Mouse (Mus musculus) kidney, postnatal 36 days (tissue): ENCODE data around the gene Tfap2e.
A peak's percentile ranks its signal among the peaks of the same experiment; 100 is the strongest.

Source experiments
- DNase-seq, 2 experiments: peaks; one replicate each; pipeline ENCODE4 v3.0.0; 2021 to 2022; ENCODE audit warnings: mixed read lengths in 2 of 2

Tfap2e gene

GRCm38 (mm10) chr4:126751556-126752023 is 15.6 kb upstream of the Tfap2e start:
- no peak for DNase-seq

DNA sequence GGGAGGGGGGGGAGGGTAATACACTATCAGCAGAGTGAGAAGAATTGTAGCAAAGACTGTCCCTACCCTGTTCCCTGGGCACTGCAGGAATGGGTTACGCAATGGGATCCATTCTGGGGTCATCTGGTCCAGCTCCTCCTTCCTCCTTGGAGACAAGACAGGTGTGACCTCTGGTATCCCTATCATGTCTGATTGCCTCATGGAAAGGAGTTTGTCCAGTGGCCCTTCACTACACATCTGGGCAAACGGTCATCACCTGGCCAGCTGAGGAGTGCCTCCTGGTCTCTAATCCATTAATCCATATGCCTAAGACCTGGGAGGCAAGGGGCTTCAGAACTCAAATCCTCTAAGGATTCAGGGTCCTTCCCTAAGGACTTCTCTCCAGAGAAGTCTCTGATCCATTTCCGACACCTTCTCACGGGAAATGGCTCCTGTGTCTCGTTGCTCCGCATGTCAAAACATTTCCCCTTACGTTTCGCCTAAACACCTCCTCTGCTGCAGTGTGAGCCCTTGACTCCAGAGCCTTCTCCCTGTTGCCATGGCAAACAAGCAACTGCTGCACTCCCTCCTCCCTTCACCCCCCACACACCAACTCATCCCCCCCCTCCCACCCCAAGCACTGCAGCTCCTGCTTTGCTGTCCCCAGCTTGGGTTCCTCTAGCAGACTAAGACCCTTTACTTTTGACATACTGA is 15.0 kb upstream of the Tfap2e start:
- DNase-seq = no peak

DNA sequence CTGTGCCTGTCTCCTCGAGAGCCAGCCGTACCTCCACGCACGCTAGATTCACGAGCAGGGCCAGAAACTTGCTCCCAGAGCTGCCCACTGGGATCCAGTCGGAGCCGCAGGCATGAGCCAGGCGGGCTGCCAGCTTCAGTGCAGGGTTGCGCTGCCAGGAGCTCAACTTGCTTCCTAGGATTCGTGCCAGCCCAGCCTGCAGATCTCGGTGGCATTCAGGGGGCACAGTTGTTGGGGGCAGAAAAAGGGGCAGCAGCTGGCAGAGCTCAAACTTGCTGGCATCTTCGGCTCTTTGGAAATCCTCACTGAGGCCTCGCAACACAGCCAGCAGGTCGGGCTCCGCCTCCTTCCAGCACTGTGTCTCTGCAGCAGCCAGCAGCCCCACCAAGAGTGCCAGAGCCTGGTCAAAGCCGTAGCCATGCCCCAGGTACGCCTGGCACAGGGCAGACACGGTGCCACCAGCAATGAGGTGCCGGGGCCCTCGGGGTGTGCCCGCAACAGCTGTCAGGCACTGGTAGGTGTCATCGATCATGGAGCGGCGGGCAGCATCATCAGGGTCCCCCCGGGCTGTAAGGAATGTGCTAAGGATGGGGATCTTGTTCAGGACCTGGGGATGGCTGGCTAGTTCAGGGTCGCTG is 14.1 kb upstream of the Tfap2e start:
- DNase-seq = peak in 1 of 2 experiments; percentile 36

DNA sequence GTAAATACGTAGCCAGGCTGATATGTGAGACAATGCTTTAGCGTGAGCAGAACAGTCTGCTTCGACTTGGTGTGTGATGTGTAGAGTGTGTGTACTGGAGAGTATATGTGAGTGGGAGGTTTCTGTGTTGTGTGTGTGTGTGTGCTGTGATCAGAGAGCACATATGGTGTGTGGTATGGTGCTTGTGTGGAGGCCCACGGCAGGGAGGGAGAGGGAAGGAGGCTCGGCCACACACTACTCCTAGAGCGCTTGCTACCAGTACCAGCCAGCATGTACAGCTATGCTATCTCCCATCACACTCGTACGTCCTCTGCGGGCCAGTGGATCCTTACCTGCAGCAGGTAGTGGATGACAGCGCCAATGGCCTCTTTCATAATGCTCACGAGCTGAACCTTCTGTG is 13.5 kb upstream of the Tfap2e start:
- DNase-seq = no peak

DNA sequence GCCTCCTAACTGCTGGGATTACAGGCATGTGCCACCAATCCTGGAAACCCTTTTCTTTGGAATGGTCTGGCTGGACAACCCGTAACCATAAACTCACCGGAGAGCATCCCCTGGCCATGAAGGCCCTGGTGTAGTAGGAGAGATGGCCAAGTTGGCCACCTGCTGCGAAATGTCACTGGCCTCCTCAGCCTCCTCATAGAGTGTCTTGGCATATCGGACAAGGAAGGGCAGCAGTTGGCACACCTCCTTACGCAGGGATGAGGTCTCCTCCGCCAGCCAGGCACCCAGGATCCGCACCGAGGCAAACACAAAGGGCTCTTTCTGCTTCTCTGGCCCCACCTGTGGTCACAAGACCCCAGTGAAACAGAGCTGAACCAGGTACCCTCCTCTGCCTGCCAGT is 12.3 kb upstream of the Tfap2e start:
- no peak for DNase-seq

GRCm38 (mm10) chr4:126746194-126746840 is 10.3 kb upstream of the Tfap2e start:
- no peak for DNase-seq

DNA sequence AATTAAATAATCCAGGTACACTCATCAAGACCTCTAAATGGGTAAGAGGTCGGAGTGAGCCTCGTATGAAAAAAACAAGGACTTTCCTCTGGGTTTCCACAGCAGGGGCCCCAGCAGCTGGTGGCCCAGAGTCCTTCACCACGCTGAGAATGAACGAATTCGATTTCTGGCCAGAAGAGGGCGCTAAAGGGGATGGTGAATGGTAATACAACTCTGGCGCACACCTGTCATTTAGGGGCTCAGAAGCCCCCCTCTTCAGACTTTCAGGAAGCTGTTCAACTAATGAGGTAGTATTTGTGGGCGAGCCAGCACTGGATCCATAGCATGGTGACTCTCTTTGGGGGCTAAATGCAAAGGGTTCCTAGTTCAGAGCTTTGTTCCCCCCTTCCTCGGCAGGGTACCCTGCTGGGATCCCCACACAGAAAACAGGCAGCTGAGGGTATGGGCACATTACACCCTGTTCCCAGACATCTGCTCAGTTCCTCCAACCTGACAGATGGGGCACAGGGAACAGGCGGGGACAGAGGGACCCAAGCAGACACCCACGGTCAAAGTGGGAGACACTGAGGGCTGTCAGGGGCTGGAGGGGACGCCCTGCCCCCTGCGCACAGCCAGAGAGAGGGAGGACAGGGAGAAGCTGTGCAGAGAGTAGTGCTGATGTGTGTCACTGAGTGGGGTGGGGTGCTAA is 9.6 kb upstream of the Tfap2e start:
- DNase-seq = peak; percentile 33 to 81

DNA sequence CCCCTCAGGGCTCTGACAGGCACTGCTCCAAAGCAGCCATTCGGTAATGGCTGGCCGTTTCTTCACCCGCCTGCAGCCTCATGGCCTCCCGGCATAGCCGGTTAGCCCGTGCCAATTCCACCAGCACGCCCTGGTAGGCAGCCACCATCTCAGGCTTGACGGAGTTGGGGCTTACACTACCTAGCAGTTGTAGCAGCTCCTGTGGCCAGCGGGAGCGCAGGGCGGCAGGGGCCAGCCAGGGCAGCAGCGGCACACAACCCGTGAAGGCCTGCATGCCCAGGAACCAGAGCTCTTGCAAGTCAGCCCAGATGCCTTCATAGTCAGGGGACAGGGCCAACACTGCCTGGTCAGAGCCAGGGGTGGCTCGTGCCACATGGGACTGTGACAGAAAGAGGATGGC is 8.8 kb upstream of the Tfap2e start:
- no peak for DNase-seq

GRCm38 (mm10) chr4:126743713-126744112 is 7.7 kb upstream of the Tfap2e start:
- DNase-seq = no peak

DNA sequence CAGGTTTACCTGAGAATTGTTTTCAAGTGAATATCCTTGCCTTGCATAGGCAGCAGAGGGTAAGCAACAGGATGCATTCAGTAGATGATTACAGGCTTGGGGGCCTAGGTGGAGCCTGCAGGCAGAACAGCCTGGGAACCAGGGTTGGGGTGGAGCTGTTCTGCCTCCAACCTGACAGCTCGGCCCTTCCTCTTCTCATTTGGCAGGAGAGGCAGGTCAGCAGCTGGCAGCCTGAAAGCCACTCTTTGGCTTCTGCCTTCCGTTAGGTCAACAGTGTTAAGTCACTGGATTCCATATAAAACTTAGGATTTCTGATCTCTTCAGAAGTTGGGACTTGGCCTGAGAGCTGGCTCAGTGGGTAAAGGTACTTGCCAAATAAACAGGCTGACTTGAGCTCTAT is 6.9 kb upstream of the Tfap2e start:
- DNase-seq = no peak

- DNase-seq = peak; percentile 74 to 89
Observed at GRCm38 (mm10) chr4:126741448-126741847, 5.4 kb upstream of the Tfap2e start.

DNA sequence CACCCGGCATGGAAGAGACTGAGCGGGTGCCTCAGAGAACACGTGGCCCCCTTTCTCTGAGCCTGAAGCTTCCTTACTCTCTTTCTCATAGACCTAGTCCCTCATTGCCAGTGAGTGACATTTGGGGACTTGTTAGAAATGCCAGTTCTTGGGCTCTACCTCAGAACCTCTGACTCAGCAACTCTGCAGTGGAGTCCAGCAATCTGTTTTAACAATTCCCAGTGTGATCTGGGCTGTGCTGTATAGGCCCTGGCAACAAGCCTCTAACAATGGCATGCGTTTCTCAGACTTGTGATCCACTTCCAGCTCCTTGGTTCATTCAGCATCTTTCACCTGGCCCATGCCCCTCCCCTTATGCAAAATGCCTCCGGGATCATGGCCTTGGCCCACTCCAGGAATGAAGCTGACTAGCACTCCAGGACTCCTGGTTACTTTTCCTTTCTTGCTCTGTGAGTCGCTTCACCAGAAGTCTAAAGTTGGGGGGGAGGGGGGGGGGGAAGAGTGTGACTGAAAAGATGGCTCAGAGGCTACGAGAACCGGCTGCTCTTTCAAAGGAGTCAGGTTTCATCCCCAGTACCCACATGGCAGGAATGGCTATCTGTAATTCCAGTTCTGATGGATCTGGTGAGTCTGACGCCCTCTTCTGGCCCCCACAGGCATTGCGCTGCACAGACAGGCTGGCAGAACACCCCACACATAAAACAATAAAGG is 4.1 kb upstream of the Tfap2e start:
- peak in 1 of 2 experiments; percentile 31 for DNase-seq

GRCm38 (mm10) chr4:126735382-126736000 is 549 bp downstream of the Tfap2e start:
- no peak for DNase-seq

- no peak for DNase-seq
Observed at GRCm38 (mm10) chr4:126734700-126735381, 1.2 kb downstream of the Tfap2e start.

DNA sequence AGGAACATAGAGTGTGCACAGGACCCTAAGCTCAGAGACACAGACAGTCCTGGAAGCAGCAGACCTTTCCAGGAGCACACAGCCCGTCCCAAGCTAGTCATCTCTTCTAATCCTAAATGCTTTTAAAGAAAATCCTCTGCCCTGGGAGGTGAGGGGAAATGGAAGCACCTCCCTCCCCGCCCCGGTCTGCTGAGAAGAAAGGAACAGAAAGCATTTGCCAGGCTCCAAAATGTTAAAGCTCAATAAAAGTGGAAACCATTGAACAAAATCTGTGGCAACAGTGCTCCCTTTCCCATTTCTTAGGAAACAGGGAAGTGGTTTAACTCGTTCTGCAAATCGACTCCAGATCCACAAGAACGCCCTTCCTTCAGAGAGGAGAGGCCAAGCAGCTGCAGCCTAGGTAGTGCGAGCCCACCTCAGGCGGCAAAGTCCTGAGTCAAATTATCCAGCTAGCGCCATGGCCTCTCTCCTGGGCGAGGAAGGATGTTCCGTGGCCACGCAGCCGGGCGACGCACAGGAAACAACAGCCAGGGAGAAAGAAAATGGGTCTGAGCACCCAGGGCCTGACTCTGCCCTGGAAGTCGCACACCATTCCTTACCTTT is 1.9 kb downstream of the Tfap2e start:
- no peak for DNase-seq

DNA sequence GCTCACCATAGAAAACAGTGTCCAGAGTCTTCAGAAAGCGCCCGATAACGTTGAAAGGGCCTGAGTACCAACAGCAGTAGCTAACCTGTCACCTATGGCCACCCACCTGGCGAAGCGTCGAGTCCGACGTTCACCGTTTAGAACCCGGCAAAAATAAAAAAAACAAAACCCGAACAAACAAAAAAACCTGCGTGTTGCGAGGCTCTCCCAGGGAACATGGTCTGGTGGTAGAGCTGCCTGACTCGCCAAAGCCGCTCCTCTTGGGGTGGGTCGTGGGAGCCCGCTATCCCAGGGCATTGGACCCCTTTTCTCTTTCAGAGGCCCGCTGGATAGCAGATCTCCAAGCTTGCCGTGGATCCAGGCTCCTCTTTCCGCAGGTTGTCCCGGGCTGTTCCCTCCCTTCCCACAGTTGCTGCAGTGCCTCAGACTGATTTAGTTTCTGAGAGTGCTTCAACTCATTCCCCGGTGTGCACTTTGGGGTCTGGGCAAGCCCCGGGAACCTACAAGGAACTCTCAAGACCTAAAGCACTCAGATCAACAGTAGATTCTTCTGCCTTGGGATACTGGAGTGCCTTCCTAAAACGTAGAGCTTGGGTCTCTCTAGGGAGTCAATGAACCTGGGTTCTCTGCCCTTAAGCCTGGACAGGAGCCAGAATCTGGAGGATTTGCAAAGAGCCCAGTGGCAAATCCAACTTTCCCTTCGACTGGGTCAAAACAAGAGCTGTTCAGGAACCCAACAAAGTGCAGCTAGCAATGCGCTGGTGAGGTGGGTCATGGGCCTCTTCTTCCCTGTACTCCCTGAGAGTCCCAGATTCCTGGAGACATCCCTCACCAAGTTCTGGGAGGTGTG is 3.3 kb downstream of the Tfap2e start:
- DNase-seq = peak in 1 of 2 experiments; percentile 36

- DNase-seq = no peak
Observed at GRCm38 (mm10) chr4:126732111-126732510, 3.9 kb downstream of the Tfap2e start.

DNA sequence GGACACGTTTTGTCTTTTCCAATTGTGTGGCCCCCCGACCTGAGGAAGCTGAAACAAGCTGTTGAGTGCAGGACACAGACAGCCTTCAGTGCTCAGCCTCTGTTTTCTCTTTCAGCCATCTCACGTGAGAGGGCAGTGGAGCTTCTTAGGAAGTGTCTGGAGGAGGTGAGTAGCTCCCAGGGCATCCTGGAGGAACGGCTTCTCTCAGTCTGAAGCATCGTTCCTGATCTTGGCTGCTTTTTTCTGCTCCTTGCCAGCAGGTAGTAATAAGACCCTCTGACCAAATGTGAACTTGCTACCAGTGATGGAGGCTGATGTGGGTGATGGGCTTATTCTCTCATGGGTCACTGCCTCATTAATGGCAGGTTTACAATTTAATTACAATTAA is 28.6 kb downstream of the Tfap2e start:
- DNase-seq = no peak

GRCm38 (mm10) chr4:126706630-126707438 is 29.2 kb downstream of the Tfap2e start:
- no peak for DNase-seq
